Mouse (Mus musculus) thymus, adult 2 months (tissue): ENCODE results near the gene Ndufb5. TPM values are rescaled to one million over a fixed set of nuclear protein-coding genes. Genes with fewer than 3 reads are reported as not detected.

Experiments used
- DNase-seq: peaks from one replicate; pipeline ENCODE4 v3.0.0; 2021
- H3K27ac ChIP-seq: fragments of 200-500 bp; 2 replicates; pipeline ENCODE4 v1.5.1; 2012; ENCODE audit warnings: low read length, control low read depth; ENCODE audit not compliant: control insufficient read depth, insufficient read depth
- H3K27me3 ChIP-seq: fragments of 200-500 bp; 2 replicates; pipeline ENCODE4 v1.6.1; 2012; ENCODE audit warnings: mild to moderate bottlenecking, low read length, moderate library complexity, mixed read lengths; ENCODE audit not compliant: control insufficient read depth, insufficient read depth
- H3K36me3 ChIP-seq: fragments of 200-500 bp; 2 replicates; pipeline ENCODE4 v1.6.1; 2012; ENCODE audit warnings: mild to moderate bottlenecking, low read length, moderate library complexity; ENCODE audit not compliant: control insufficient read depth, insufficient read depth
- H3K4me1 ChIP-seq: fragments of 200-500 bp; replicated peaks from 2 replicates; pipeline ENCODE4 v1.6.1; 2012; ENCODE audit warnings: low read length; ENCODE audit not compliant: control insufficient read depth, insufficient read depth
- H3K4me3 ChIP-seq: fragments of 200-500 bp; 2 replicates; pipeline ENCODE4 v1.5.1; 2012; ENCODE audit warnings: mild to moderate bottlenecking, low read length, control low read depth, moderate library complexity; ENCODE audit not compliant: control insufficient read depth, insufficient read depth
- CTCF ChIP-seq: fragments of 200-500 bp; IDR thresholded peaks from 2 replicates; pipeline ENCODE4 v1.5.1; 2012; ENCODE audit warnings: mild to moderate bottlenecking, control low read depth, low read length, moderate library complexity, borderline replicate concordance; ENCODE audit not compliant: control insufficient read depth, poor library complexity, insufficient read depth; ENCODE audit errors: extremely low read depth
- POLR2A ChIP-seq: fragments of 200-500 bp; IDR thresholded peaks from 2 replicates; pipeline ENCODE4 v1.6.1; 2012; ENCODE audit warnings: mild to moderate bottlenecking, low read length, control low read depth, moderate library complexity; ENCODE audit not compliant: control insufficient read depth, poor library complexity, insufficient read depth; ENCODE audit errors: extremely low read depth
- WGBS: fragments of 180-500 bp; shearing (Covaris S2); methylation state at CpG from one replicate; pipeline ENCODE4 v1.1.7; 2018; 5-methylcytosine and 5-hydroxymethylcytosine counted together
- polyA plus RNA-seq: library from polyadenylated mRNA; depleted of rRNA; stranded (reverse); fragments of >200 nt; gene quantifications from 2 replicates; pipeline ENCODE4 v1.2.3, GENCODE M21; 2012; rRNA removed

The Ndufb5 gene
- polyA plus RNA-seq, result 174 and 220 TPM in 2 replicates

- peak; percentile 74 for TF ChIP-seq POLR2A
- TF ChIP-seq CTCF, result peak; percentile 40; the same call in 1 of the 2 replicates
- H3K4me1 ChIP-seq, result peaks cover 8% of the 10 kb centered on the region; the same call in 1 of the 2 replicates
- H3K27ac ChIP-seq, result peak within 1 kb of the TSS; percentile 8; the same call in 1 of the 2 replicates
- H3K36me3 ChIP-seq, result peaks cover 3% of the 10 kb centered on the region; the same call in 1 of the 2 replicates
- under 1% methylated on average over 62 of the region's 62 CpGs for WGBS
- H3K4me3 ChIP-seq, result peak within 1 kb of the TSS; percentile 55
- DNase-seq, result peak; percentile 96
- no peaks in the 10 kb centered on the region for H3K27me3 ChIP-seq
Measured at GRCm38 (mm10) chr3:32736244-32737171, at the start of gene Ndufb5. Gene Ndufb5, plus strand, starts transcription at chr3:32736990.

- H3K27ac ChIP-seq, result no peak overlapping the region
- 75% methylated on average over 4 of the region's 4 CpGs for WGBS
- no peaks in the 10 kb centered on the region for H3K4me1 ChIP-seq
- no peaks in the 10 kb centered on the region for H3K36me3 ChIP-seq
- H3K27me3 ChIP-seq, result no peaks in the 10 kb centered on the region
- TF ChIP-seq POLR2A, result no peak
- no peak for TF ChIP-seq CTCF
- DNase-seq, result no peak
- no peak overlapping the region for H3K4me3 ChIP-seq
Measured at GRCm38 (mm10) chr3:32687156-32687555, 49.6 kb upstream of the Ndufb5 start.

GRCm38 (mm10) chr3:32689567-32689999 lies 47.2 kb upstream of the Ndufb5 start:
- TF ChIP-seq CTCF (no peak), POLR2A (no peak)
- WGBS, result 93% methylated on average over 9 of the region's 9 CpGs
- H3K27ac ChIP-seq, result no peak overlapping the region

GRCm38 (mm10) chr3:32690008-32690407 lies 46.8 kb upstream of the Ndufb5 start:
- DNase-seq, result no peak
- no peaks in the 10 kb centered on the region for H3K4me1 ChIP-seq
- H3K27ac ChIP-seq, result no peak overlapping the region
- H3K27me3 ChIP-seq, result no peaks in the 10 kb centered on the region
- WGBS, result 90% methylated on average over 3 of the region's 3 CpGs
- no peak overlapping the region for H3K4me3 ChIP-seq
- TF ChIP-seq POLR2A (no peak), CTCF (no peak)
- no peaks in the 10 kb centered on the region for H3K36me3 ChIP-seq

More at GRCm38 (mm10) chr3:32689567-32689999, 47.2 kb upstream of the Ndufb5 start:
- Histone ChIP-seq H3K27me3 (no peaks in the 10 kb centered on the region), H3K4me3 (no peak overlapping the region), H3K4me1 (no peaks in the 10 kb centered on the region), H3K36me3 (no peaks in the 10 kb centered on the region)
- no peak for DNase-seq

- TF ChIP-seq POLR2A, result no peak
- no peak for TF ChIP-seq CTCF
- no peak for DNase-seq
- 43% methylated on average over 1 of the region's 1 CpGs for WGBS
- no peaks in the 10 kb centered on the region for H3K27me3 ChIP-seq
- no peaks in the 10 kb centered on the region for H3K36me3 ChIP-seq
- H3K4me3 ChIP-seq, result no peak overlapping the region
- H3K27ac ChIP-seq, result no peak overlapping the region
- no peaks in the 10 kb centered on the region for H3K4me1 ChIP-seq
Measured at GRCm38 (mm10) chr3:32690901-32691300, 45.9 kb upstream of the Ndufb5 start.

- Histone ChIP-seq H3K27me3 (no peaks in the 10 kb centered on the region), H3K4me3 (no peak overlapping the region), H3K4me1 (no peaks in the 10 kb centered on the region), H3K27ac (no peak overlapping the region), H3K36me3 (no peaks in the 10 kb centered on the region)
- DNase-seq, result no peak
- WGBS, result 90% methylated on average over 5 of the region's 5 CpGs
- TF ChIP-seq CTCF (no peak), POLR2A (no peak)
Measured at GRCm38 (mm10) chr3:32691841-32692240, 44.9 kb upstream of the Ndufb5 start.
